ENCODE assay signal across 8 mouse cellular contexts in the genomic region with DNA sequence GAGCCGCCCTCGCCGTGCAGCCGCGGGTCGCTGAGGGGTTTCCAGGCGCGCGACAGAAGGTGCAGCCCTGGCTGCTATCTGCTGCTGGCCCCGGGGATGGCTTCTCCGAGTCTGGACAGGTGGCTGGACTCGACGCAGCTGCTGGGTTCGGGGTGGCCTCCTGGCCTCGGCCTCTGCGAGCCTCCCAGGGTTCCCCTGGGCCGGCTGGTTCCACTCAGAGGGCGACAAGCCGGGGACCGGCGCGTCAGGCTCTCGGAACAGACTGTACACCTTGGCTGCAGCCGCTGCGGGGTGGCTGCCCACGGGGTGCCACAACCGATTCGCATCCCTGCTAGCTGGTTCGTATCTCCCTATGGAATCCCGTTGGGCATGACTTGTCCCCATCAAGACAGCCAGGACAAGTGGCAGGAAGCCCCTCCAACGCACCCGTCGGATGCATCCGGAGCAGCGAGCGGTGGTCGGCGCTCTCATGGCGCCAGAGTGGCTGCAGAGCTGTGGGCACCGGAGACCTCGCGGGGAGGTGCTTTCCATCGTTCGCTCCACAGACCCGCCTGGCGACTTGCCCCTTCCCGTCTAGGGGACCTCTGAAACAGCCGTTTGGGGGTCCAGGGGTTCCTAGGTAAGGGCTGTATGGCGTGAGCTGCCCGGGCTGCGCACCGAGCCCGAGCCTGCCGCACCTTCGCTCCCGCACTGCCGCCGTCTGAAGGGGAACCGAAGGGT. TPM values are rescaled to one million over a fixed set of nuclear protein-coding genes. Genes with fewer than 3 reads are reported as not detected.
DNase-seq lines count a peak whose midpoint lies in the region; ATAC-seq lines count a peak whose summit lies in the region.

No protein-coding gene starts in this region.

- ATAC-seq in intestine, embryonic 14.5 days (replicated peaks; ENCODE audit: low FRiP score, low TSS enrichment, low read depth), result no peak; the same call in 1 of the 2 replicates

- peaks cover 13% of the 10 kb centered on the region for H3K4me1 ChIP-seq in intestine, embryonic 14.5 days (replicated peaks; ENCODE audit: control insufficient read depth, insufficient read depth, low read length)

- H3K4me2 ChIP-seq in intestine, embryonic 14.5 days (ENCODE audit: low read length), result peak overlapping the region; percentile 51

- peaks cover 61% of the 10 kb centered on the region for H3K27me3 ChIP-seq in intestine, embryonic 14.5 days (replicated peaks; ENCODE audit: control insufficient read depth, insufficient read depth, low read length)

- no peak overlapping the region for H3K27ac ChIP-seq in intestine, embryonic 14.5 days (ENCODE audit: low read depth)

- H3K4me3 ChIP-seq in intestine, embryonic 14.5 days (ENCODE audit: low read depth, low read length), result peak overlapping the region; percentile 32

- H3K36me3 ChIP-seq in intestine, embryonic 14.5 days (ENCODE audit: control insufficient read depth, insufficient read depth, low read length), result no peaks in the 10 kb centered on the region

- peak; percentile 70 for DNase-seq in cerebellum, adult 11-12 months
- no peak for DNase-seq in cerebellum, adult 9-10 months
- DNase-seq in B cell, adult 2 months, result peak; percentile 6 to 8
- DNase-seq in embryo, embryonic 11 days, result peak; percentile 32
- DNase-seq in intestine, embryonic 14.5 days (ENCODE audit: low spot score), result no peak
- DNase-seq in neural tube, embryonic 10.5 days (ENCODE audit: extremely low spot score, low spot score), result peak; percentile 60
- no peak for DNase-seq in right cerebral cortex, postnatal 25 days
- no peak for DNase-seq in layer of hippocampus, adult 9-10 months (ENCODE audit: low spot score)

- WGBS in intestine, embryonic 14.5 days, result under 1% methylated on average over 59 of the region's 59 CpGs

- H3K9ac ChIP-seq in intestine, embryonic 14.5 days (ENCODE audit: low read length), result no peak overlapping the region

- H3K9me3 ChIP-seq in intestine, embryonic 14.5 days (ENCODE audit: control insufficient read depth, low read length), result no peaks in the 10 kb centered on the region

RNA-seq across cellular contexts. Expression of gene Ltbp2, which starts 0.4 kb away (rescaled TPM):
- polyA plus RNA-seq in intestine, embryonic 14.5 days (2014; fragmentation: Nextera tagmentation; extraction: Ambion mirVana), result 0.63 and 1.0 TPM in 2 replicates

Comparison
In these comparisons a context has a peak if more than half of its experiments do, and no peak if none do; other contexts are left out.
1. DNase-seq: peak in cerebellum, adult 11-12 months (single experiment), B cell, adult 2 months (2 of 2), embryo, embryonic 11 days (single experiment) and neural tube, embryonic 10.5 days (single experiment); none in cerebellum, adult 9-10 months (single experiment), intestine, embryonic 14.5 days (single experiment), right cerebral cortex, postnatal 25 days (single experiment) and layer of hippocampus, adult 9-10 months (single experiment).